Mouse (Mus musculus) intestine, embryonic 16.5 days (tissue): ENCODE measurements around the gene Sgta. TPM values are rescaled to one million over a fixed set of nuclear protein-coding genes. Genes with fewer than 3 reads are reported as not detected.
"Not testable (repeated sequence)": the region's sequence is repeated elsewhere in the genome, so short reads cannot be mapped to it uniquely, and the experiment has no call there.

Experiments used
- ATAC-seq: fragments of 200-750 bp; cut with Nextera tagmentation; 2 replicates; pipeline ENCODE4 v1.8.0; 2017; ENCODE audit warnings: moderate TSS enrichment, moderate library complexity
- H3K27ac ChIP-seq: fragments of 300-500 bp; sonication (generic); 2 replicates; pipeline ENCODE4 v1.5.1; 2014; ENCODE audit warnings: mild to moderate bottlenecking, low read length
- H3K27me3 ChIP-seq: fragments of 300-500 bp; sonication (generic); replicated peaks from 2 replicates; pipeline ENCODE4 v1.6.1; 2014; ENCODE audit warnings: low read length, control low read depth, mixed read lengths; ENCODE audit not compliant: control insufficient read depth, insufficient read depth
- H3K36me3 ChIP-seq: fragments of 300-500 bp; sonication (generic); 2 replicates; pipeline ENCODE4 v1.6.1; 2014; ENCODE audit warnings: low read length, control low read depth; ENCODE audit not compliant: control insufficient read depth, insufficient read depth
- H3K4me1 ChIP-seq: fragments of 300-500 bp; sonication (generic); 2 replicates; pipeline ENCODE4 v1.6.1; 2014; ENCODE audit warnings: low read length, control low read depth, mixed read lengths; ENCODE audit not compliant: control insufficient read depth, insufficient read depth
- H3K4me2 ChIP-seq: fragments of 300-500 bp; sonication (generic); 2 replicates; pipeline ENCODE4 v1.6.1; 2014; ENCODE audit warnings: low read depth, low read length, control low read depth
- H3K4me3 ChIP-seq: fragments of 300-500 bp; sonication (generic); 2 replicates; pipeline ENCODE4 v1.5.1; 2014; ENCODE audit warnings: mild to moderate bottlenecking, low read length
- H3K9ac ChIP-seq: fragments of 300-500 bp; sonication (generic); 2 replicates; pipeline ENCODE4 v1.6.1; 2014; ENCODE audit warnings: low read depth, low read length
- H3K9me3 ChIP-seq: fragments of 300-500 bp; sonication (generic); 2 replicates; pipeline ENCODE4 v1.6.1; 2016; ENCODE audit warnings: low read length, control low read depth; ENCODE audit not compliant: control insufficient read depth
- WGBS: fragments of 180-500 bp; shearing (Covaris S2); extraction: QIAGEN DNeasy Blood & Tissue Kit; methylation state at CpG from one replicate; pipeline ENCODE4 v1.1.7; 2014; 5-methylcytosine and 5-hydroxymethylcytosine counted together
- polyA plus RNA-seq: library from polyadenylated mRNA; unstranded; fragments of >200 nt; fragmentation: Nextera tagmentation; extraction: Ambion mirVana; gene quantifications from 2 replicates; pipeline ENCODE4 v1.2.1, GENCODE M21; 2015

Sgta gene
- polyA plus RNA-seq, 1 experiment from 2014 or later, result 204 TPM

DNA sequence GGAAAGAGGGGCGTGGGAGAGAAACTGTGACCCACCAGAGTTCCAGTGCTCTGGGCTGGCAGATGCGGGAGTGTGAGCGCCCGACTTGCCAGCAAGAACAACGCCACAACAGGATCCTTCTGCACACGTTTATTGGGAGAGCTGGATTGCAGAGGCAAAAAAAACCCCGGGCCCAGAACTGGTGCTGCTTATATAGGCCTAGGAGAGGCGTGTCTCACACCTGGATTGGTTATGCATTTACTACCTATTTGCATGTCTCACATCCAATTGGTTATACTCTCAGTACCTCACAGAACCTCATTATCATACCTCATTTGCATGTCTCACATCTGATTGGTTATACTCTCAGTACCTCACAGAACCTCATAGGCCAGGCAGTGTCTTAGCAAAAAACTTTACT, 4.5 kb upstream of the Sgta start:
- H3K4me2 ChIP-seq, H3K4me3 ChIP-seq, H3K4me1 ChIP-seq, ATAC-seq, H3K27ac ChIP-seq, H3K27me3 ChIP-seq, H3K36me3 ChIP-seq, H3K9me3 ChIP-seq, H3K9ac ChIP-seq: not testable (repeated sequence)
- WGBS, result 83% methylated on average over 8 of the region's 8 CpGs

DNA sequence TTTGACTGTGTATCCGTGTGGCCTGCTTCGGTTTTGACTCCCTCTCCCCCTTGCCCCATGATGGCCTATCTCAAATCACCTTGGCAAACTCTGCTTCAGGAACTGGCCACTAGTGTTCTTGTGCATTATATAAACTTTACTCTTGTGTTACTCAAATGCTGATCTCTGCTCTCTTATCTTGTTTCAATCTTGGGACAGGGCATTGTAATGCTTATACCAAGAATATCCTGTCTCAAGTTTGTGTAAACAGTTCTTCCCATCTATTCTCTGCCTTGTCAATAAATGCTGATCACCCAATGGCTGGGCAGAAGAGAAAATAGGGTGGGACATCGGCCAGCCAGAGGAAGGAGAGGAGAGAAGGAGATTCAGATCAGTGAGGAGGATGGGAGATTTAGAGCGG, 2.7 kb upstream of the Sgta start:
- 54% methylated on average over 4 of the region's 4 CpGs for WGBS
- H3K36me3 ChIP-seq, result 0 out of 2 replicates have a peak, but pooled peaks cover 1% of the 10 kb centered on the region
- H3K4me2 ChIP-seq, result no peak overlapping the region
- no peaks in the 10 kb centered on the region for H3K27me3 ChIP-seq
- peaks cover 15% of the 10 kb centered on the region for H3K4me1 ChIP-seq
- no peak overlapping the region for H3K27ac ChIP-seq
- no peak for ATAC-seq
- no peak overlapping the region for H3K9ac ChIP-seq
- no peak overlapping the region for H3K4me3 ChIP-seq
- no peaks in the 10 kb centered on the region for H3K9me3 ChIP-seq

GRCm38 (mm10) chr10:81058896-81059295, 1.1 kb downstream of the Sgta start:
- ATAC-seq, result no peak
- no peaks in the 10 kb centered on the region for H3K27me3 ChIP-seq
- H3K9me3 ChIP-seq, result no peaks in the 10 kb centered on the region
- peak overlapping the region; percentile 85 for H3K9ac ChIP-seq
- H3K4me3 ChIP-seq, result peak overlapping the region; percentile 78
- 0 out of 2 replicates have a peak, but pooled peaks cover 3% of the 10 kb centered on the region for H3K36me3 ChIP-seq
- H3K27ac ChIP-seq, result no peak overlapping the region
- H3K4me1 ChIP-seq, result peaks cover 15% of the 10 kb centered on the region
- 84% methylated on average over 6 of the region's 6 CpGs for WGBS
- peak overlapping the region; percentile 93 for H3K4me2 ChIP-seq

- Histone ChIP-seq H3K4me3 (no peak overlapping the region), H3K4me2 (no peak overlapping the region), H3K9ac (no peak overlapping the region), H3K36me3 (0 out of 2 replicates have a peak, but pooled peaks cover 3% of the 10 kb centered on the region), H3K4me1 (peaks cover 15% of the 10 kb centered on the region), H3K27ac (no peak overlapping the region), H3K27me3 (no peaks in the 10 kb centered on the region), H3K9me3 (no peaks in the 10 kb centered on the region)
- WGBS, result 89% methylated on average over 23 of the region's 23 CpGs
- no peak for ATAC-seq
Observed at GRCm38 (mm10) chr10:81057406-81058130, 2.4 kb downstream of the Sgta start.

DNA sequence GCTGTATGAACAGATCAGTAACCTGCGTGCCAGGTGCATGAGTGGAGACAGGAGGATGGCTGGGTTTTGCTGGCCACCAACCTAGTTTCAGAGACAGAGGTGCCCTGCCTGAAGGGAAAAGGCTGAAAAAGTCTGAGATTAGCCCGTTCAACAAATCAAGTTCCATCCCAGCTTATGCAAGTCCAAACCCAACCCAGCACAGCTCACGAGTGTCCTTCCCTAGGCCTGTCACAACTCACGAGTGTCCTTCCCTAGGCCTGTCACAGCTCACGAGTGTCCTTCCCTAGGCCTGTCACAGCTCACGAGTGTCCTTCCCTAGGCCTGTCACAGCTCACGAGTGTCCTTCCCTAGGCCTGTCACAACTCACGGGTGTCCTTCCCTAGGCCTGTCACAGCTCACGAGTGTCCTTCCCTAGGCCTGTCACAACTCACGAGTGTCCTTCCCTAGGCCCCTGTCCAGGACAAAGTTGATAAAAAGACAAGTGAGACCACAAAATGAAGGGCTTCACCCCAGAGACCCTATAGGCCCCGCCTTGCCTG, 4.1 kb downstream of the Sgta start:
- not testable (repeated sequence) for H3K4me2 ChIP-seq, H3K9me3 ChIP-seq, H3K27me3 ChIP-seq, H3K4me3 ChIP-seq, H3K27ac ChIP-seq, ATAC-seq
- Histone ChIP-seq H3K9ac (peak overlapping the region; percentile 6; the same call in 1 of the 2 replicates), H3K36me3 (peaks cover 18% of the 10 kb centered on the region), H3K4me1 (peaks cover 15% of the 10 kb centered on the region)
- WGBS, result 83% methylated on average over 11 of the region's 11 CpGs

GRCm38 (mm10) chr10:81055169-81055568, 4.8 kb downstream of the Sgta start:
- no peak overlapping the region for H3K4me2 ChIP-seq
- H3K9ac ChIP-seq, result no peak overlapping the region
- no peak overlapping the region for H3K27ac ChIP-seq
- no peak for ATAC-seq
- H3K4me1 ChIP-seq, result peaks cover 15% of the 10 kb centered on the region
- no peaks in the 10 kb centered on the region for H3K9me3 ChIP-seq
- peaks cover 20% of the 10 kb centered on the region for H3K36me3 ChIP-seq
- no peaks in the 10 kb centered on the region for H3K27me3 ChIP-seq
- WGBS, result 83% methylated on average over 6 of the region's 6 CpGs
- H3K4me3 ChIP-seq, result no peak overlapping the region

DNA sequence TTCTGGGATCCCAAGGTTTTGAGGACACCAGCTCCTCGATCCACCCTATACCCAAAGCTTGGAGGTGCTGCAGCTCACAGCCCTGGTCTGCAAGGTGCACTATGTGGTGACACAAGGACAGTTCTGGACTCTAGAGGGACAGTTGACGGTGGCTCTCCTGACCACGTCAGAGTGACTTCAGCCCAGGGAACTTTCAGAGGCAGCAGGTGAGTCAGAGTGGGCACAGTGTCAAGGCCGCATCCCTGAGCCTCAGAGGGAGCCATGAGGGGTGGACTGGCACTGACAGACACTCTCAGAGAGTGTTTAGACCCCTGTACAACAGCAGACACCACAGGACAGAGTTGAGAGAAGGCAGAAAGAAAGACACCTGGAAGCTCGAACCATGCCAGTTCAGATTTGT, 7.4 kb downstream of the Sgta start:
- Histone ChIP-seq H3K27ac (no peak overlapping the region), H3K9me3 (no peaks in the 10 kb centered on the region), H3K9ac (no peak overlapping the region), H3K36me3 (peaks cover 34% of the 10 kb centered on the region), H3K4me3 (no peak overlapping the region), H3K4me1 (no peaks in the 10 kb centered on the region), H3K27me3 (no peaks in the 10 kb centered on the region), H3K4me2 (no peak overlapping the region)
- ATAC-seq, result no peak
- WGBS, result 90% methylated on average over 5 of the region's 5 CpGs

DNA sequence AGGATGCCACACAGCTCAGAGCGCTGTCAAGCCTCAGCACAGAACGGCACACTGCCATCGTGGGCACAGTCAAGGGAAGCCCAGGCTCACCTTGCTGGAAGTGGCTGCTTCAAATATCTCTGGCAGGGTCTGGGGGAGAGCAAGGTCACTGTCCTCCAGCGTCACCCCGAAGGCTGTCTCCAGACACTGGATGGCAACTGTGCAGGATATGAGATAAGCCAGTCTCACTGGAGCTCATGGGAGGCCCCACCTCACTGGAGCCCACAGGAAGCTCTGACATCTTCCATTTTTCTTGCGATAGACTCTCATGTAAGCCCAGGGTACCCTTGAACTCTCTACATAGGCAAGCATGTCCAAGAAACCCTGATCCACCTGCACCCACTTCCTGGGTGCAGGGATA, 8.8 kb downstream of the Sgta start:
- H3K4me1 ChIP-seq, result no peaks in the 10 kb centered on the region
- no peak overlapping the region for H3K4me2 ChIP-seq
- H3K9ac ChIP-seq, result no peak overlapping the region
- H3K27me3 ChIP-seq, result no peaks in the 10 kb centered on the region
- no peak overlapping the region for H3K4me3 ChIP-seq
- H3K36me3 ChIP-seq, result peaks cover 46% of the 10 kb centered on the region
- 93% methylated on average over 6 of the region's 6 CpGs for WGBS
- no peak for ATAC-seq
- H3K27ac ChIP-seq, result no peak overlapping the region
- H3K9me3 ChIP-seq, result no peaks in the 10 kb centered on the region

DNA sequence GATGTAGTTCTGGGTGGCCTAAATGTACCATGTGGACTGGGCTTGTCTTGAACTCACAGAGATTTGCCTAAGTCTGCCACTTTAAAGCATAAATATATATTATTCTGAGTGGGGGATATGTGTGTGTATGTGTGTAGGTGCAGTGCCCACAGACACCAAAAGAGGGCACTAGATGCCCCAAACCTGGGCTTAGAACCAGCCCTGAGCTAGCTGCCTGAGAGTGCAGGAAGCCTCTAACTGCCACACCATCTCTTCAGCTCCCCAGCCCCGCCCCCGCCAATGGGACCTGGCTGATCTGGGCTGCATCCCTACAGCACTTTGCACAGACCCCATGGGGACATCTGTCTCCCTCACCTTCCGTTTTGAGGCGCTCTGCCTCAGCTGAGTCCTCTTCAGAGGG, 9.3 kb downstream of the Sgta start:
- no peak overlapping the region for H3K4me2 ChIP-seq
- WGBS, result 93% methylated on average over 4 of the region's 4 CpGs
- H3K9ac ChIP-seq, result no peak overlapping the region
- no peaks in the 10 kb centered on the region for H3K9me3 ChIP-seq
- no peaks in the 10 kb centered on the region for H3K4me1 ChIP-seq
- H3K27ac ChIP-seq, result no peak overlapping the region
- no peak overlapping the region for H3K4me3 ChIP-seq
- peaks cover 49% of the 10 kb centered on the region for H3K36me3 ChIP-seq
- ATAC-seq, result no peak
- H3K27me3 ChIP-seq, result no peaks in the 10 kb centered on the region
